Mouse (Mus musculus) induced T-regulatory cell, adult 2 months (primary cell): ENCODE data around the gene Acadvl.
A peak's percentile ranks its signal among the peaks of the same experiment; 100 is the strongest.
"Not testable (repeated sequence)": the region's sequence is repeated elsewhere in the genome, so short reads cannot be mapped to it uniquely, and the experiment has no call there.

Source experiments
- DNase-seq: peaks from one replicate; pipeline ENCODE4 v3.0.0-alpha.2; 2012; ENCODE audit warnings: low read depth

Gene Acadvl

DNA sequence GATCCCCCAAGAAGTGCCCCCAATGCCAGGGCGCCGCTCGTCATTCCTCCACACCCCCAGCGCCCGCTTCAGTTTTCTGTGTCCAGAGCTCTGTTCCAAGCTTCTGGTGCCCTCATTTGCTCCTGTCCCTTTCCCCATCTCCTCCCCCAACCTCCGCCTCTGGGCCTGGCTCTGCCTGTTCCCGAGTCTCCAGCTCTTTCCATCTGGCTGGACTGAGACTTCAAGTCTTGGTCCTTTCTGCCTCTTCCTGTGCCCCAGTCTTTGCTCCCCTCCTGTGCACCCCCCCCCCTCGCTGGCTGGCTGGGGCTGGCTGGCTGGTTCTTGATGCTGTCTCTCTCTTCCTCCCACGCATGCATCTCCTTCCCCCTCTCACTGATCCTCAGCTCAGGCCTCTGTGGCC lies 12.2 kb upstream of the Acadvl start:
- peak; percentile 59 for DNase-seq

DNA sequence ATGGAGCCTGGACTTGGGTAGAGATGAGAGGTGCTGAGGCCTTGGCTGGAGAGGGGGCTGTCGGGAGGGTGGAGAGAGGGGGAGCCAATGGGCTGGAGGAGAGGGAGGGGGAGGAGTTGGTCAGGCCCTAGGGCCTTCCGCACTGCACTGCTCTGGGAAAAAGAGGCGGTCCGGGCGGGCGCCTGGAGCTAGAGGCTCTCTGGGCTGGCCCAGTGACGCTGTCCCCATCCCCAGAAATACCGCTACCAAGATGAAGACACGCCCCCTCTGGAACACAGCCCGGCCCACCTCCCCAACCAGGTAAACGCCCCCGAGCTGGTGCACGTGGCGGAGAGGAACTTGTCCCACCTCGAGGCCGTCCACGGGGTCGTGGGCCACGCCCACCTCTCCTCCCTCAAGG lies 11.5 kb upstream of the Acadvl start:
- no peak for DNase-seq

DNA sequence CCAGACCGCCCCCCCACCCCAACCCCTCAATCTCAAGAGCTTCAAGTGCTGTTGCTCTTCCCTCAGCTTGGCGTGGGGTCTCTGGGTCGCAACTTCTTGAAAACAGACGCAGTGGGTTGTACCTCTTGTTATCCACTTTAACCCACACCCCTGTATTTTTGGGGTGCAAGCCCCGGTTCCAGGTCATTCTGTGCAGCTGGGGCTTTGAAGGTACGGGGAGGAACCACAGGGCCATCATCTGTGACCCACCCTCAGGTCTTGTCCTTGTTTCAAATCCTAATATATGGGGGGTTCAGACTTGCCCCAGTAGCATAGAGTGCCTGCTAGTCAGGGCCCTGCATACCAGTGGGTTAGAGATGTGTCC lies 8.9 kb upstream of the Acadvl start:
- no peak for DNase-seq

DNA sequence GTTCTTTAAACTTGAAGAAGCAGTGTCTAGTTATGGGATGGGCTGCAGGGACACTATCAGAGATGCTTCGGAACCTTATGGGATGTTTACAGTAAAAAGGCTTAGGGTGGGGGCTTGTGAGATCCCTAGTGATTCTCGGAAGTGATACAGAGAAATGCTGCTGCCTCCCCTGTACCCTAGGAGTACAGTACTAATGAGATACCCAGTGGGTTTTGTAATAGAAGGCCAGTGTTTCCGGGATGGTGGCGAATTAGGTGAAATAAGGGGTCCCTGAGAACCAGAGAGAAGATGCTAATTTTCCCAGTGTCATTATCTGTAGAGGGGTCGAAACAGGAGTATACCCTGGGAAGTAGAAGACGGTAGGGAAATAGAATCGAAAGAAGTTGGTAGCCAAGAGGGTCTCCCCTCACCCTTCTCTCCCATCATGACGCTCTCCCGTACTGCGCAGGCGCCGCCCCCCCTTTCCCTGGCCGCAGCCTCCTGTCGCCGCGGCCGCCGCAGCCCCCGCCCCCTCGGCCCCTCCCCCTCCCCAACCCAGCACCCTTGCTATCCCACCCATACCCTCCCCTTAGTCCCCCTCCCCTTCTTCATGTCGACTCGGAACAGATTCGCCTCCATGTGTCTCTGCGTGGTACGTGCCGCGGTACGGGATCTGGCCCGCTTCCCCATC lies 8.4 kb upstream of the Acadvl start:
- DNase-seq: no peak

DNA sequence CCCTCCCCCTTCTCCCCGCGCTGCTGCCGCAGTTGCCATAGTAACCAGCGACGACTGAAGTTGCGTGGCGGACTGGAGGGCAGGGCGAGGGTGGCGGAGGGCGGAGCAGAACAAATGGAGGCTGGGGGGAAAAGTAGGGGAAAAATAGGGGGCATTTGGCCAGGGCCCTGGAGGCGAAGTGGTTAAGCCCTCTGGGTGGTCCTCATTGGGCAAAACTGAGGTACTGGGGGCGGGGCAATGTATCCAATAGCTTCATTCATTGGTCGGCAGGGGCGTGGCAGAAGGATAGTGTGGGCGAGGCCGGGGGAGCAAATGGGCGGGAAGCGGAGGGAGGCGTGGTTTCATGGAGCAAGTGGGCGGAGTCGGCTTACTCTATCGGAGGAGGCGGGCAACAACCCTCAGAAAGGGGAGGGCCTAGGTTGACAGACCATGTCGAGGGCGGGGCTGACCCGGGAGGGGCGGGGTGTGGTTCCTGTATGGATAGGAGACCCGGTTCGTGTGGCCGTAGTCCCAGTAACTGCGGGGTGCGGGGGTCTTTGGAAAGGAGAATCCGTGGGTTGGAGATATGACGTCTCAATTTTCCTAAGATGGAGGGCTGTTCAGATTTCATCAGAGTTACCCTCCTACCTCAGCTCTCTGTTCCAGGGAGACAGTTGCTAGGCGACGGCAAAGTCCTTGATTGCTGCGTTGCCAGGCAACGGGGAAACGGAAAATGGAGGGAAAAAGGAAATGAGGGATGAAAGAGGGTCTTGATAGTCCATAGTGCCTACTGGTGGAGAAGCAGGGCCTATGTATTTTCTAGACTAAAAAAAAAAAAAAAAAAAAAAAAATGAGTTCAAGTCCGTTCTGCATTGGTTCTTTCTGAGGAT lies 6.3 kb upstream of the Acadvl start:
- peak; percentile 98 for DNase-seq

DNA sequence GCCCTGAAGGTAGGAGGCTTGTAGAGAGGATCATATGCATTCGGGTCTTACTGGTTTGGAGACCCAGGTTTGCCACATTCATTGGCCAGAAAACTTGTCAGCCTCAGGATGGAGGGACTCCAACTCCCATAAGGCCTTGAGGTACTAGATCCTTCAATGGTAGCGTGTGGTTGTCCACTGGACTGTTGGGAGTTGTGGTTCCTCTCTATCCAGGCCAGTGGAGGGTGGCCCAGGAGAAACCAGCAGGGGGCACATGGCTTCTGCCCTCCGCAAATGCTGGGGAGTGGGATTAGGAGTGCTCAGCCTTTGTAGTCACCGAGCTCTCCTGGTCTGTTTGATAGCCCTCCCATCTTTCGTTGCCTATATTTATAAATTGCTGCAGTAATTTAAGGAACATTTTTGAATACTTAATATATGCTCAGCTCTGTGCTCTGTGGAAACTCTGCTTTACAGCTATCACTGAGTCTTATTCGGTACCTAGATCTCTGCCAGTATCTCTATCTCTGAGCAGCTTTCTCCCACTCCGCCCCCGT lies 5.6 kb upstream of the Acadvl start:
- peak; percentile 84 for DNase-seq

DNA sequence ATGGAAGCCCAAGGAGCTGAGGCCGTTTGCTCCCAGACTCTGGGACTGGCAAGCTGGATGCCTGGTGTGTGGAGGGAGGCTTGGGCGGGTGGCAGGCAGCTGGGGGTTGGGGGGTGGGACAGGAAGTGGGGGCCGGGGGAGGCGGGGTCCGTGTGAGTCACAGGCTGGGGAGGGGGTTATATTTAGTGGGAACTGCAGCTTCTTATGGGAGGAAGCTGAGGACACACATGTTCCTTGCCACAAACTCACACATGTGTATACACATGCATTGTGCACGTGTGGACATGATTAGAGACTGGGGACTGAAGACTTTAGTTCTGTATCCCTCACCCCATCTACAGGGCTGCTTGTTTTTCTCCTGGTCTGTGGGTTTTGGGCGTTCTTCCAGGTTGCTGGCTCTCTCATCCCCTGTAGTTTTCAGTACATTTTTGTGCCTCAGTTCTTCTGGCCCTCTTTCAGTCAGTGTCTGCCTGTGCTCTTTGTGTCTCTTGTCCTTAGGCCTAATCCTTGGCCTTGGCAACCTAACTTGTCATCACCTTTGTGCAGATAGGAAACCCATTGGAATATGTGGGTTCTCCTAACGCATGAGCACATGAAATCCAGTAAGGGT lies 4.9 kb upstream of the Acadvl start:
- DNase-seq: peak; percentile 53

DNA sequence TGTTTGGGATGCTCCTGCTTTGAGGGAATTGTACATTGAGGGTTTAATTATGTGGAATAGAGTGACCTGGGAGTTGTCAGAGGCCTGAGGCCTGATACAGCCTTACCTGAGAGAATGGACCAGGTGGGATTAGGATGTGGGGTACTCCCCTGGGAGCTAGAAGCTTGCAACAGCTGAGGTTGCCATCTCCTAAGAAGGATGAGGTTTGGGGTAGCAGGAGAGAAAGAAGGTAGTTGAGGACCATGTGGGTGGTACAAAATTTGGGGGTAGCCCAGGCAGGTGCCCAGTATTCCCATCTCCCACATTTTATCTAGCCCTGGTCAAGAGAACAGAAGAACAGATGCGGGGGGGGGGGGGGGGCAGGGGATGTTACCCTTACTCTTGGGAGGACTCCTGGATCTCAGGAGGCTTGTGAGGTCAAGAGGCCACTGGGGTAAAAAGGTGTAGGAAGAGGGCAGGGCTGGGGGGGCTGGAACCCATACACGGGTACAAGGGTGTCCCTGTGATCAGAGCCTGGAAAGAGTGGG lies 4.3 kb upstream of the Acadvl start:
- no peak for DNase-seq

DNA sequence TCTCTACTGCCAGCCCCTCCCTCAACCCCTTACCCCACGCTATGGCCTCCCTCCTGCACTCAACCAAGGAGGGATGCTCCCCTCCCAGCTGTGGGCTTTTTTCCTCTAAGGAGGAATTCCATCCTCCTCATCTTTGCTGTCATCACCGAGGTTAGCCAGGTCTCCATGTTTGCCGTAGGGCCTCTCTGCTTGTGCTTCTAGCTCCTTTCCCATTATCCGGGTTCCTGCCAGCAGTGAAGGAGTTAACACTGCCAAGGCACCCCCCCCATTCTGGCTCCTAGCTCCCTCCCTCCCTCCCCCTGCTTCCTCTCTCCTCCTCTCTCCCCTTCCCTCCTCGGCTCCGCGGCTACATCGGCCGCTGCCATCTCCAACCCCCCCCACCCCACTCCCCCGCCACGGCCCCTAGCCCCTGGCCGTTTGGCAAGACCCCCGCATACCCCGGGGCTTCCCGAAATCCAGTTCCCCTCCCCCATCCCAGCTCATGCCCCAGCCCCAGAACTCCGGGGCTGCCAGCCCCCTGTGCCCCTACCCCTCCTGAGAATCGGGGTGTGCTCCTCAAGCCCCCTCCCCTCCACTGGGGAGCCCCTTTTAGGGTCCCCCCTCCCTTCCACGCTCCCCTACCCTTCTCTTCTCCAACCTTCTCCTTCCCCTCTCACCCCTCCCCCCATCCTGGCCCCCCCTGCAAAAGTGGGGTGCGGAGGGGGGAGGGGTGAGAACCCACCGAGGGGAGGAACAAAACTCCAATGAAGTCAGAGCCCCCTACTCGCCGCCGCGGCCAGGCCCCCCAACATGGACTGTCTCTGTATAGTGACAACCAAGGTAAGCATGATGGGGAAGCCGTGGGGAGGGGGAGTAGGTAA lies 3.1 kb upstream of the Acadvl start:
- DNase-seq: peak; percentile 59

DNA sequence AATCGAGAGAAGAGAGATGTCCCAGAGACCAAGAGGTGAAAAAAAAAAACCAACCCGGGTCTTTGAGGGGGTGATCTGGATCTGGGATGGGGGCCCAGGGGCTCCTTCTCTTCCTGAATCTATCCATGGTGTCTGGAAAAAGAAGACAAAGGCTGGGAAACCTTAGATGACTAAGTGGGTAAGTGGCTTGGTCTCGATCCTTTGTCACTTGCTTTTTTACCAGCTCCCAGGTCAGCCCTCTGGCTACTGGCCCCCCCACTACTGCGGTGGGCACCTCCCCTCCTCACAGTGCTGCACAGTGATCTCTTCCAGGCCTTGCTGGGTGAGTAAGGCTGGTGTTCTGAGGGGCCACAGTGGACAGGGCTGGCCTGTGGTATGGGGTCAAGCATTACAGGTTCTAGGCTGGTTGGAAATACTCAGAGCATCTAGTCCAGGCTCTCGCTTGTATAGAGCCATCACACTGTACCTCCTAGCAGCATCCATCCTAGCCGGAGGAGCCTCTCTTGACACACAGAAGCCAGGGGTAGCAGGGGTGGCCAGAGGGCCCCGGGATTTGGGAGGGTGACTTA lies 2.1 kb upstream of the Acadvl start:
- DNase-seq: no peak

DNA sequence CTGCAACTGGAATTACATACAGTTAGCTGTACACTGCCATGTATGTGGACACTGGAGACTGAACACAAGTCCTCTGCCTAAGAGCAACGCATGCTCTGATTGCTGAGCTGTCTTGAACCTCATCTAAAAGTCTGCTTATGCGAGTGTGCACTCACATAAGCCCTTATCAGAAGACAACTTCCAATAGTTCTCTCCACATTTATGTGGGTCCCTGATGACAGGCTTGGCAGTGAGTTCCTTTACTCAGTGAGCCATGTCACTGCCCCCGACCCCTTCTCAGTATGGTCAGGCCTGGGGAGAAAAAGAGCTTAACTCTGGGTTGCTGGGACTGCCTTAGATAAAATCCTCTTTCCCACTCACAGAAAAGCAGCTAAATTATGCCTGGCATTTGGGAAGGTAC lies 1.5 kb upstream of the Acadvl start, which contains the start of gene Dlg4:
TSS of gene Dlg4 (plus strand) at position 274 of the 400 bp plus-strand sequence.
- no peak for DNase-seq

DNA sequence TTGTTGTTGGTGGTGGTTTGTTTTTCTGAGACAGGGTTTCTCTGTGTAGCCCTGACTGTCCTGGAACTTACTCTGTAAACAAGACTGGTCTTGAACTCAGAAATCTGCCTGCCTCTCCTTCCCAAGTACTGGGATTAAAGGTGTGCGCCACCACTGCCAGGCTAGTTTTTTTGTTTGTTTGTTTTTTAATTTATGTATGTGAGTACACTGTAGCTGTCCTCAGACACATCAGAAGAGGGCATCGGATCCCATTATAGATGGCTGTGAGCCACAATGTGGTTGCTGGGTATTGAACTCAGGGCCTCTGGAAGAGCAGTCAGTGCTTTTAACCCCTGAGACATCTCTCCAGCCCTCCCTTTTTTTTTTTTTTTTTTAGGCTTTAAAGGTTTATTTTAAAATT lies 966 bp upstream of the Acadvl start:
- DNase-seq: not testable (repeated sequence)

DNA sequence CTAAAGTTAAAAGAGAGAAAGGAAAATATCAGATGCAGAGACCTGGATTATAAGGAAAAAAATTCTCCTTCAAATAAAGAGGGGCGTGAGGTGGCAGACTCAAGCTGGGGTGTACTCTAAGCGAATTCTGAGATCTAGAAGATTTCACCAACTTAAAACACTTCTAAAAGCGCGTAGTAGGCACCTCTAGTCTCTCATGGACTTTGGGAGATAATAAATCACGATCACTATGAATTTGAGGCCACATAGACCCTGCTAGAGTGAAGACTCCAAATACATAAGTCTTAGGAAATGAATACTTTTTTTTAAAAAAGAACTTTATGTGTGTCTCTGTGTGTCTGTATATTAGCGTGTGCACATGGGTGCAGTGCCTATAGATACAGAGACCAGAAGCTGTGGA lies 466 bp upstream of the Acadvl start:
- DNase-seq: no peak

DNA sequence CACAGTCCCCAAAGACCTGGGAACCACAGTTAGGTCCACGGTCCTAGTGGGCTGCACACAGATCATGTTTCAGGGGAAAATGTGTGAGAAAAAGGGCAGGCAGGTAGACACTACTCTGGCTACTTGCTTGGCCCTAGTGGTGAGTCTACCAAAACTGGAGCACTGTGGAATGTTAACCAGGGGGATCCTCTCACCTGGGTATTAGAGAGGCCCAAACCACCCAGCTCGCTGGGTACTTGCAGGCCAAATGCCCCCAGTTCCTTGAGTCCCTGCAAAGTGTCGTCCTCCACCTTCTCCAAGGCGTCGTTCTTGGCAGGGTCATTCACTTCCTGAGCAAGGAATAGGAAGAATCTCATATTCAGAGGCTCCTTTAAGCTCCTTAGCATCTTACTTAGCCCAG lies 1.2 kb downstream of the Acadvl start:
- DNase-seq: no peak

DNA sequence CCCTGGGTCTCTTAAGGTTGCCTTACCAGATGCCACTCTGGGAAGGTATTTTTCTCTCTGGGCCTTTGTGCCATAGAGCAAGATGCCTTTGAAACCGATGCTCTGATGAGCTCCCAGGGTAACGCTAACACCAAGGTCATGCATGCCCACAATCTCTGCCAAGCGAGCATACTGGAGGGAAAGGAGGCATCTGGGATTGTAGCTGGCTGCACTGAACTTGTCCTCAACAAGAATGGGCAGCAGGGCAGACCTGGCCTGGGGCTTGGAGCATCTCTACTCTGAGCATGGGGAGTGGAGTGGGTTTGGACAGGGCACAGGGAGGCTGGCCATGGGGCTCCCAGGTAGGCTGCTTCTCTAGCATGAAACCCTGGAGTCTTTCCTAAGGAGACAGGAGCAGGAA lies 1.8 kb downstream of the Acadvl start:
- DNase-seq: no peak

DNA sequence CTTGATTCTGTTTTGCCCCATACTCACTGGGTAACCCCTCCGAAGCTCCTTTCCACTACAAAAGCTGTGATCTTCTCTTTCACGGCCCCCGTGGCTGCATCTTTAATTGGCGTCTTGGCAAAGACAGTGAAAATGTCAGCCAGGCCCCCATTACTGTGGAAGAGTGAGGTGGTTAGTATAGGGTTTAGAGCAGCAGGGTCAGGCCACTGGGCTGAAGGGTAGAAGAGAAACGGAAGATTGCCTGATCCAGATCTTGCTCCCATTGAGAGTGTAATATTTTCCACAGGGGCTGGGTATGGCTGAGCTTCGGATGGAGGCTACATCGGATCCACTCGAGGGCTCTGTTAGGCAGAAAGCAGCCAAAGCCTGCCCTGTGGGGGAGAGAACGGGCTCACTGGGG lies 2.3 kb downstream of the Acadvl start:
- DNase-seq: no peak

DNA sequence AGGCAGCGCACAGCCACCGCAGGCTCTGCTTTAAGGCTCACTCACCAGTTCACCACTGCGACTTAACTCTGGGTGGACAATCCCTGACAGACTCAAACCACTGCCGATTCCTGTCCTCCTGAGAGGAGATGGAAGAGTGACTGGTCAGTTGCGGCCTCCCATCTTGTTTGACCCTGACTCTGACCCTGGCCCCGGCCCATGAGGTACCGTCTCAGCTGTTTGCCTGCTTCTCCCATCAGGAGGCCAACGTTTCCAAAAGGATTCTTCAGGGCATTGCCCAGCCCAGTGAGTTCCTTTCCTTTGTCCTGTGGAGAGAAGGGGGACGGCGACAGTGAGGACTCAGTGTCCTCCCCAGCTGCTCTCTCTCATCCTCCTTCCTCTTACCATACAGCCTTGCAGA lies 4.2 kb downstream of the Acadvl start:
- no peak for DNase-seq

DNA sequence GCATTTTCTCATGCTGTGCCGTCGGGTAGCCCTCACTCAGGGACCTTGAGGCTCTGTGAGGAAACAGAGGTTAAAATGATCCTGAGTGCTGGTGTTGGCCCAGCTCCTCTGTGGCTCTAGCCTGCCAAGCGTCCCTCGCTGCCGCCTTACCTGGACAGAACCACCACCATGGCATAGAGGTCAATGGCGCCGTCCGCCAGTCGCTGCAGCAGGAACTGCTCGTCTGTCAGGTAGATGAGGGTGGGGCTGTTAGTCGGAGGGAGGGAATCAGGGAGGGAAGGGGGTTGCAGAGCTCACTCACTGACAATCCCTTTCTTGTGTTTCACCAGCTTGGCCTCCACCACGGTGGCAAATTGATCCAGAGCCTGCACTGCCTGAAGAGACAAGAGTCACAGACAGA lies 4.7 kb downstream of the Acadvl start:
- no peak for DNase-seq

DNA sequence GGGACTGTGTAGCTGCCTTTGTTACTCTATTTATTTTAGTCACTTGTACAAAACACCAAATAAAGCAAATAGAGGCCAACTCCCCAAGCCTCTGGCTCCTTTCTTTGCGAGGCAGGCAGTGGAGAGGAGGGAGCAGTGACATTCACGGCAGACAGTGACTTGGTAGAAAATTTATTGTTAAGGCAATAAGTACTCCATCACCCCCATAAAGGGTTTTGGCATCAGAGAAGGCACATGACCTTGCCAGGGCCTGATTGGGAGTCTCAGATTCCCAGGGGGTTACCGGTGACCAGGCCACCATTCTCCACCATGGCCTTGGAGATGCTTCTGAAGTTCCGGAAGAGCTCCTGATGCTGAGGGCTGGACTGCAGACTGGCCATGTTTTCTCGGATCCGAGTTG lies 5.2 kb downstream of the Acadvl start:
- DNase-seq: no peak

DNA sequence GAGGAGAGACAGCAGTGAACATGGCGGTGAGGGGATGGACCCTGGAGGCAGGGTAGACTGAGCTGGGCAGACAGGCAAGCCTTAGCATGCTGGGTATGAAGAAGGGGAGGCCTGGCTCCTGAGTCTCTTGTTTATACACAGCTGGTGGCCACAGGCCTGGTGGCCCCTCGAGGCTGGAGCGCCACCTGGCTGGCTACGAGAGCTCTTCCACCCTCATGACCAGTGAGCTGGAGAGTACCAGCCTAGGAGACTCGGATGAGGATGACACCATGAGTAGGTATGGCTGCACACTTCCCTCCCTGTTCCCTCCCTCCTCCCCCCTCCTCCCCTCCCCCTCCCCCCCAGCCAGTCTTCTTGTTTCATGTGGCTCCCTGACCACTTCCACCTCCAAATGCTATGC lies 9.7 kb downstream of the Acadvl start:
- DNase-seq: peak; percentile 58

DNA sequence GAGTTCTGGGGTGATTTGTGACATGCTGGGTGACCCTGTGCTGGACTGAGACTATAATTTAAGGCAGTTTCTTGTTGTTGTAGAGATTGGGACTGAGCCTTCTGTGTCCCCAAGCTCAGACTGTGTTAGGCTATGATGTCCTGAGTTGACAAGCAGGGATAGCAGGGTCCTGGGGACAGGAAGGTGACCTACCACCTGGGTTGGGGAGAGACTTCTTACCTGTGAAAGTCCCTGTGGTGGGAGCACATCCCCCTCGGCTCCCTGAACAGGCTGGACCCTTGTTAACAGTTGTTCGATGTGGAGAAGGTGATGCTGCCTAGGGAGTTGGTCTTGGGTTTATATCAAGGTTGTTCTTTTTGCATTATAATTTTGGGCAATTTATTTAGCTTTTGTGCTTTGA lies 12.7 kb downstream of the Acadvl start:
- no peak for DNase-seq
